Mouse (Mus musculus) limb, embryonic 13.5 days (tissue): ENCODE data around the gene Hcn1. TPM values are rescaled to one million over a fixed set of nuclear protein-coding genes. Genes with fewer than 3 reads are reported as not detected.

ENCODE experiments used
- ATAC-seq: fragments of 200-750 bp; cut with Nextera tagmentation; 2 replicates; pipeline ENCODE4 v1.8.0; 2017; ENCODE audit warnings: low read depth, moderate number of reproducible peaks, moderate TSS enrichment; ENCODE audit not compliant: low FRiP score
- H3K27ac ChIP-seq: fragments of 300-500 bp; sonication (generic); 2 replicates; pipeline ENCODE4 v1.5.1; 2015; ENCODE audit warnings: inconsistent platforms, mild to moderate bottlenecking, moderate library complexity
- H3K27me3 ChIP-seq: fragments of 300-500 bp; sonication (generic); 2 replicates; pipeline ENCODE4 v1.6.1; 2015; ENCODE audit warnings: mild to moderate bottlenecking, inconsistent platforms
- H3K36me3 ChIP-seq: fragments of 300-500 bp; sonication (generic); 2 replicates; pipeline ENCODE4 v1.6.1; 2015; ENCODE audit warnings: inconsistent platforms, mild to moderate bottlenecking, moderate library complexity
- H3K4me1 ChIP-seq: fragments of 300-500 bp; sonication (generic); 2 replicates; pipeline ENCODE4 v1.6.1; 2015; ENCODE audit warnings: inconsistent platforms
- H3K4me2 ChIP-seq: fragments of 300-500 bp; sonication (generic); replicated peaks from 2 replicates; pipeline ENCODE4 v1.6.1; 2015; ENCODE audit warnings: inconsistent platforms, mild to moderate bottlenecking, moderate library complexity
- H3K4me3 ChIP-seq: fragments of 300-500 bp; sonication (generic); 2 replicates; pipeline ENCODE4 v1.5.1; 2015; ENCODE audit warnings: moderate library complexity, mild to moderate bottlenecking, inconsistent platforms
- H3K9ac ChIP-seq: fragments of 300-500 bp; sonication (generic); 2 replicates; pipeline ENCODE4 v1.6.1; 2015; ENCODE audit warnings: mild to moderate bottlenecking, inconsistent platforms
- H3K9me3 ChIP-seq: fragments of 300-500 bp; sonication (generic); 2 replicates; pipeline ENCODE4 v1.6.1; 2016; ENCODE audit warnings: inconsistent platforms
- WGBS: fragments of 180-500 bp; shearing (Covaris S2); methylation state at CpG from one replicate; pipeline ENCODE4 v1.1.7; 2015; 5-methylcytosine and 5-hydroxymethylcytosine counted together
- polyA plus RNA-seq: library from polyadenylated mRNA; unstranded; fragments of >200 nt; fragmentation: Nextera tagmentation; extraction: Ambion mirVana; gene quantifications from 2 replicates; pipeline ENCODE4 v1.2.1, GENCODE M21; 2015

Hcn1 gene
- polyA plus RNA-seq, 1 experiment from 2014 or later: 0.13 TPM

GRCm38 (mm10) chr13:117836658-117837057 lies 234.5 kb downstream of the Hcn1 start:
- Histone ChIP-seq H3K27me3 (no peaks in the 10 kb centered on the region), H3K9me3 (no peaks in the 10 kb centered on the region), H3K27ac (no peak overlapping the region), H3K4me2 (no peak overlapping the region), H3K36me3 (no peaks in the 10 kb centered on the region), H3K4me1 (no peaks in the 10 kb centered on the region), H3K4me3 (no peak overlapping the region), H3K9ac (no peak overlapping the region)
- 85% methylated on average over 1 of the region's 1 CpGs for whole genome bisulfite sequencing
- ATAC-seq: no peak

GRCm38 (mm10) chr13:117838264-117838663 lies 236.1 kb downstream of the Hcn1 start:
- Histone ChIP-seq H3K9ac (no peak overlapping the region), H3K4me3 (no peak overlapping the region), H3K36me3 (no peaks in the 10 kb centered on the region), H3K27me3 (no peaks in the 10 kb centered on the region), H3K4me1 (no peaks in the 10 kb centered on the region), H3K4me2 (no peak overlapping the region), H3K27ac (no peak overlapping the region), H3K9me3 (no peaks in the 10 kb centered on the region)
- WGBS: 91% methylated on average over 7 of the region's 7 CpGs
- no peak for ATAC-seq

- Histone ChIP-seq H3K27me3 (no peaks in the 10 kb centered on the region), H3K36me3 (no peaks in the 10 kb centered on the region), H3K9ac (no peak overlapping the region), H3K27ac (no peak overlapping the region), H3K4me1 (no peaks in the 10 kb centered on the region), H3K4me3 (no peak overlapping the region), H3K4me2 (no peak overlapping the region), H3K9me3 (no peaks in the 10 kb centered on the region)
- ATAC-seq: no peak
Measured at GRCm38 (mm10) chr13:117842366-117842765, 240.2 kb downstream of the Hcn1 start.

- ATAC-seq: no peak
- Histone ChIP-seq H3K4me1 (no peaks in the 10 kb centered on the region), H3K9me3 (no peaks in the 10 kb centered on the region), H3K27ac (no peak overlapping the region), H3K36me3 (no peaks in the 10 kb centered on the region), H3K27me3 (no peaks in the 10 kb centered on the region), H3K9ac (no peak overlapping the region), H3K4me2 (no peak overlapping the region), H3K4me3 (no peak overlapping the region)
- WGBS: 96% methylated on average over 2 of the region's 2 CpGs
Measured at GRCm38 (mm10) chr13:117847290-117847689, 245.2 kb downstream of the Hcn1 start.

- Histone ChIP-seq H3K4me1 (no peaks in the 10 kb centered on the region), H3K4me3 (no peak overlapping the region), H3K36me3 (no peaks in the 10 kb centered on the region), H3K9ac (no peak overlapping the region), H3K27me3 (no peaks in the 10 kb centered on the region), H3K4me2 (no peak overlapping the region), H3K27ac (no peak overlapping the region), H3K9me3 (no peaks in the 10 kb centered on the region)
- no peak for ATAC-seq
- 89% methylated on average over 4 of the region's 4 CpGs for WGBS
Measured at GRCm38 (mm10) chr13:117848757-117849156, 246.6 kb downstream of the Hcn1 start.

GRCm38 (mm10) chr13:117851954-117852710 lies 250.0 kb downstream of the Hcn1 start:
- Histone ChIP-seq H3K9me3 (no peaks in the 10 kb centered on the region), H3K9ac (no peak overlapping the region), H3K27ac (no peak overlapping the region), H3K4me1 (no peaks in the 10 kb centered on the region), H3K4me3 (no peak overlapping the region), H3K4me2 (no peak overlapping the region), H3K36me3 (no peaks in the 10 kb centered on the region), H3K27me3 (no peaks in the 10 kb centered on the region)
- no peak for ATAC-seq
- 80% methylated on average over 6 of the region's 6 CpGs for WGBS

GRCm38 (mm10) chr13:117852711-117853051 lies 250.6 kb downstream of the Hcn1 start:
- Histone ChIP-seq H3K27ac (no peak overlapping the region), H3K27me3 (no peaks in the 10 kb centered on the region), H3K9me3 (no peaks in the 10 kb centered on the region), H3K9ac (no peak overlapping the region), H3K4me2 (no peak overlapping the region), H3K36me3 (no peaks in the 10 kb centered on the region), H3K4me1 (no peaks in the 10 kb centered on the region), H3K4me3 (no peak overlapping the region)
- ATAC-seq: no peak
- 92% methylated on average over 2 of the region's 2 CpGs for WGBS

- Histone ChIP-seq H3K4me2 (no peak overlapping the region), H3K27me3 (no peaks in the 10 kb centered on the region), H3K9me3 (no peaks in the 10 kb centered on the region), H3K9ac (no peak overlapping the region), H3K36me3 (no peaks in the 10 kb centered on the region), H3K27ac (no peak overlapping the region), H3K4me3 (no peak overlapping the region), H3K4me1 (no peaks in the 10 kb centered on the region)
- ATAC-seq: no peak
- WGBS: 77% methylated on average over 3 of the region's 3 CpGs
Measured at GRCm38 (mm10) chr13:117858416-117858815, 256.3 kb downstream of the Hcn1 start.

GRCm38 (mm10) chr13:117877787-117878186 lies 275.7 kb downstream of the Hcn1 start:
- no peak for ATAC-seq
- Histone ChIP-seq H3K36me3 (no peaks in the 10 kb centered on the region), H3K9me3 (no peaks in the 10 kb centered on the region), H3K27me3 (no peaks in the 10 kb centered on the region), H3K27ac (no peak overlapping the region), H3K9ac (no peak overlapping the region), H3K4me3 (no peak overlapping the region), H3K4me1 (no peaks in the 10 kb centered on the region), H3K4me2 (no peak overlapping the region)
- 45% methylated on average over 8 of the region's 8 CpGs for WGBS

- no peaks in the 10 kb centered on the region for H3K36me3 ChIP-seq
- H3K4me3 ChIP-seq: no peak overlapping the region
- no peak overlapping the region for H3K27ac ChIP-seq
- no peaks in the 10 kb centered on the region for H3K27me3 ChIP-seq
- 55% methylated on average over 4 of the region's 4 CpGs for WGBS
- H3K4me1 ChIP-seq: no peaks in the 10 kb centered on the region
- H3K9me3 ChIP-seq: no peaks in the 10 kb centered on the region
- ATAC-seq: no peak
- no peak overlapping the region for H3K4me2 ChIP-seq
- no peak overlapping the region for H3K9ac ChIP-seq
Measured at GRCm38 (mm10) chr13:117880471-117881225, 278.5 kb downstream of the Hcn1 start.

- no peak for ATAC-seq
- 70% methylated on average over 5 of the region's 5 CpGs for WGBS
- Histone ChIP-seq H3K4me3 (no peak overlapping the region), H3K27ac (no peak overlapping the region), H3K27me3 (no peaks in the 10 kb centered on the region), H3K36me3 (no peaks in the 10 kb centered on the region), H3K4me2 (no peak overlapping the region), H3K9ac (no peak overlapping the region), H3K4me1 (no peaks in the 10 kb centered on the region), H3K9me3 (no peaks in the 10 kb centered on the region)
Measured at GRCm38 (mm10) chr13:117892076-117892475, 290.0 kb downstream of the Hcn1 start.

- no peak overlapping the region for H3K4me2 ChIP-seq
- no peak overlapping the region for H3K4me3 ChIP-seq
- no peaks in the 10 kb centered on the region for H3K4me1 ChIP-seq
- H3K27ac ChIP-seq: no peak overlapping the region
- H3K9me3 ChIP-seq: no peaks in the 10 kb centered on the region
- H3K9ac ChIP-seq: no peak overlapping the region
- H3K27me3 ChIP-seq: no peaks in the 10 kb centered on the region
- 71% methylated on average over 2 of the region's 2 CpGs for WGBS
- no peak for ATAC-seq
- H3K36me3 ChIP-seq: no peaks in the 10 kb centered on the region
Measured at GRCm38 (mm10) chr13:117898052-117898451, 295.9 kb downstream of the Hcn1 start.

- Histone ChIP-seq H3K4me1 (no peaks in the 10 kb centered on the region), H3K9me3 (no peaks in the 10 kb centered on the region), H3K4me2 (no peak overlapping the region), H3K9ac (no peak overlapping the region), H3K27ac (no peak overlapping the region), H3K27me3 (no peaks in the 10 kb centered on the region), H3K36me3 (no peaks in the 10 kb centered on the region), H3K4me3 (no peak overlapping the region)
- ATAC-seq: no peak
- 94% methylated on average over 3 of the region's 3 CpGs for WGBS
Measured at GRCm38 (mm10) chr13:117907801-117908200, 305.7 kb downstream of the Hcn1 start.
